Mouse (Mus musculus) C2C12 (cell line): ENCODE measurements around the gene Tnfrsf17.

ENCODE experiments used
- CEBPB ChIP-seq: IDR thresholded peaks from one replicate; pipeline ENCODE4 v1.6.1; 2011; ENCODE audit warnings: low read depth, mild to moderate bottlenecking, control low read depth, moderate library complexity
- CTCF ChIP-seq: IDR thresholded peaks from one replicate; pipeline ENCODE4 v1.5.1; 2011; ENCODE audit not compliant: control insufficient read depth, insufficient read depth, insufficient read length
- FOSL1 ChIP-seq: IDR thresholded peaks from one replicate; pipeline ENCODE4 v1.8.0; 2011; ENCODE audit warnings: mild to moderate bottlenecking, low read length; ENCODE audit not compliant: poor library complexity, insufficient read depth, severe bottlenecking
- USF1 ChIP-seq: IDR thresholded peaks from one replicate; pipeline ENCODE4 v1.6.1; 2011; ENCODE audit warnings: low read depth, mild to moderate bottlenecking, control low read depth, moderate library complexity

DNA sequence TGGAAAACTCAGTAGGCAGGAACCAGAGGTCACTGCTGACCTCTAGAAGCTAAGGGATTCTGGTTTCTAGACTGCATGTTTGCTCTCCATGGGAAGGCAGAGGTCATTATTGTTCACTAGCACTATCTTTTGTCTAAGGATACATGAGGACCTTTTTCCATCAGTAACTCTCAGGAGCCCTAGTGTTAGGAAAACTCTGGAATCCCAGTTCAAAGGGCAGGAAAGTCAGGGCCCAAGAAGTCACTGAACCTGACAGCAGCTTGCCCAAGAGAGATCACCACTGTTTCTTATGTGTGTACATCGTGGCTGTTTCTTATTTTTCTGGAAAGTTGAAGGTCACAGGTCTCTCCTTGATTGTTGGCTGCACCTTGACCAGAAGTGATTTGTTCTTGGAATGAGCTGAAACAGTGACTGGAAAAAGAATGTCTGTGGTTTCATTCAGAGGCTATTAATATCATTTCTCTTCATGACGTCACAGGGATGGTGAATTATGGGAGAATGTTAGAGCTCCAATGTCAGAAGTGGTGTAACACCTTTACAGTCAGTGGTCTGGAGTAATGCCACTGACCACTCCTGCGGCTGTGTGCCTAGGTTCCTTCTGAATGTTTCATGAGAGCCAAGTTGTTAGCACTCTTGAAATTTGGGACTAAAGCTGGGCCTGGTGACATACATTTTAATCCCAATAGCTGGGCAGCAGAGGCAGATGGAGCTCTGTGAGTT is 16.6 kb downstream of the Tnfrsf17 start:
- TF ChIP-seq FOSL1 = no peak
- no peak for TF ChIP-seq CTCF
- no peak for TF ChIP-seq USF1
- no peak for TF ChIP-seq CEBPB
